18 mouse cellular contexts compared by ENCODE assay signal in the genomic region with DNA sequence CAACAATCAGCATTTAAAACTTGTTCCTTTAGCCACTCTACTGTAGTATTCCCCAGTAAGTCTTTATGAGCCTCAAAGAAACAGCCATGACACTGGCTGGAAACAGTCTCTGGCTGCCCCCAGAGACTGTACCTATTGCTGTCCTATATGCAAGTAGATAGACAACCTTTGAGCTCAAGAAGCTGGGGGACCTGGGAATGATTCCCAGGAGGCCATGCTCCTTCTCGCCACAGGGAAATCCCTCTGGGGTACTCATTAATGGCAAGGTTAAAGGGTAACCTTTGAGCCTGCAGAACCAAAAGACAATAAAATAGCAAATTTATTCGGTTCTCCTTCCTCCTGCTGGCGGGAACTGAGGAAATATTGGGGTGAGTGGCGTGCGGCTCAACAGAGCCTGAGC. TPM values are rescaled to one million over a fixed set of nuclear protein-coding genes. Genes with fewer than 3 reads are reported as not detected.
A peak's percentile ranks its signal among the peaks of the same experiment; 100 is the strongest.
DNase-seq lines count a peak whose midpoint lies in the region.
"Had no signal": no experiment of that assay in that cellular context is flagged by ENCODE, and none has a peak within 500 bp of the region (broad histone marks: within the 10 kb centered on the region; RNA-seq: fewer than 3 reads in every experiment).

No protein-coding gene starts in this region.

- DNase-seq in testis, postnatal 10 days (ENCODE audit: low spot score), result peak; percentile 13
- DNase-seq in testis, postnatal 14 days (ENCODE audit: low spot score), result no peak
- DNase-seq in kidney, adult 9 months, result peak; percentile 66
- peak; percentile 47 for DNase-seq in kidney, postnatal 14 days
- DNase-seq in layer of hippocampus, adult 8-10 months (ENCODE audit: low spot score in 2 of 2), result no peak
- no peak for DNase-seq in retina, embryonic 14.5 days (ENCODE audit: low spot score)
- DNase-seq in adrenal gland, adult 2 months, result no peak
- DNase-seq: cerebellum, adult 8-10 months; cerebellum, postnatal 25 days; gastrocnemius, postnatal 36 days; heart, adult 18-20 months; heart, postnatal 36 days; lung, postnatal 36 days; right cerebral cortex, adult 18-20 months; right cerebral cortex, postnatal 4 days; thymus, postnatal 14 days had no signal

RNA-seq across cellular contexts. Expression of a gene that starts 8.1 kb away (rescaled TPM):
- total RNA-seq in layer of hippocampus, adult 8-10 months (2022), result 100 to 1,000 TPM; 166 to 201 (median 186) TPM
- total RNA-seq in adrenal gland, adult 2 months (2021), result 10 to 100 TPM in 1 of 2 experiments, 1 to 10 TPM in 1; 5.0 to 11.1 TPM
- 1.8 and 2.4 TPM in 2 replicates for polyA plus RNA-seq in adrenal gland, adult 2 months (2012; rRNA removed)
- total RNA-seq: megakaryocyte, adult 5-6 weeks; neutrophil, adult 5-6 weeks had no signal

Comparison
In these comparisons a context has a peak if more than half of its experiments do, and no peak if none do; other contexts are left out.
1. DNase-seq: peak in testis, postnatal 10 days (single experiment), kidney, adult 9 months (single experiment) and kidney, postnatal 14 days (single experiment); none in testis, postnatal 14 days (single experiment), layer of hippocampus, adult 8-10 months (0 of 2), retina, embryonic 14.5 days (single experiment) and adrenal gland, adult 2 months (single experiment).
2. RNA of a gene that starts 8.1 kb away (total RNA-seq): 166 to 201 TPM in layer of hippocampus, adult 8-10 months; 5.0 to 11.1 TPM in adrenal gland, adult 2 months; every median in the first group is over 10 times any median in the second.